Mouse (Mus musculus): Measurements from ENCODE around the gene Prkacb.

DNA sequence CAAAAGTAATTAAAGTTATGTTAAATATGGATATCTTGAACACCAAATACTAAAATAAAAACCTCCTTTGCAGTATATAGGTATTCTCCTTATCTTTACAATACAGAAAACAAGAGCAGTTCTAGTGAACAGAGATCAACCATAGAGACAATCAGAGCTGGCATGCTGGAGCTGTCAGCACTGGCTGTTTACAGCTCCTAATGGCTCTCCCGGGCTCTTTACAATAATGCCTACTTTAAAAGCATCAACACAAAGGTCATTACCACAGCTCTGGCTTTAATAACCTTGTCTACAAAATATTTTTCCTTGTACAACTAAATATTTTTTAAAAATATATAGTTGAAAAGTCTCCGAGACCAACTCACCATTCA is 43.2 kb downstream of the Prkacb start:
- TF ChIP-seq CTCF (IDR thresholded peaks at IDR 0.05; ENCODE audit: control insufficient read depth, insufficient read depth, insufficient replicate concordance, low read depth, low read length), result no peak
- no peak for TF ChIP-seq POLR2A (IDR thresholded peaks at IDR 0.05; ENCODE audit: control insufficient read depth, low read depth, low read length)
